Mouse (Mus musculus) G1E (cell line): ENCODE results near the gene Tbc1d10b. TPM values are rescaled to one million over a fixed set of nuclear protein-coding genes. Genes with fewer than 3 reads are reported as not detected.

Experiments used
- ATAC-seq: 2 replicates; pipeline ENCODE4 v1.8.0; 2016; ENCODE audit warnings: mild to moderate bottlenecking; ENCODE audit not compliant: insufficient number of reproducible peaks, poor library complexity, low FRiP score, severe bottlenecking; ENCODE audit errors: extremely low read depth
- DNase-seq: peaks from one replicate; pipeline ENCODE4 v3.0.0; 2012; ENCODE audit warnings: low spot score
- H3K27me3 ChIP-seq: 2 replicates; pipeline ENCODE4 v1.6.1; 2012; ENCODE audit warnings: mild to moderate bottlenecking, low read length, inconsistent platforms; ENCODE audit not compliant: insufficient read depth
- H3K36me3 ChIP-seq: replicated peaks from 2 replicates; pipeline ENCODE3; 2012; ENCODE audit warnings: mild to moderate bottlenecking, inconsistent platforms
- H3K4me1 ChIP-seq: 2 replicates; pipeline ENCODE4 v1.6.1; 2012; ENCODE audit warnings: low read depth, low read length, inconsistent platforms, mixed read lengths; ENCODE audit not compliant: insufficient read depth
- H3K4me3 ChIP-seq: 2 replicates; pipeline ENCODE4 v1.5.1; 2012; ENCODE audit warnings: low read depth, mild to moderate bottlenecking, inconsistent platforms, low read length, moderate library complexity, mixed read lengths
- H3K9me3 ChIP-seq: replicated peaks from 2 replicates; pipeline ENCODE4 v1.6.1; 2012; ENCODE audit warnings: inconsistent platforms
- CTCF ChIP-seq: IDR thresholded peaks from 2 replicates; pipeline ENCODE4 v1.5.1; 2012; ENCODE audit warnings: low read depth, low read length, inconsistent platforms, mixed read lengths
- GATA1 ChIP-seq: IDR thresholded peaks from 2 replicates; pipeline ENCODE4 v1.6.1; 2012; ENCODE audit warnings: borderline replicate concordance, low read length, inconsistent platforms, mixed read lengths
- GATA2 ChIP-seq: IDR thresholded peaks from 2 replicates; pipeline ENCODE4 v1.6.1; 2012; ENCODE audit warnings: low read depth, low read length, inconsistent platforms, borderline replicate concordance
- POLR2AphosphoS5 ChIP-seq: IDR thresholded peaks from 2 replicates; pipeline ENCODE4 v1.6.1; 2012; ENCODE audit warnings: low read depth, low read length, inconsistent platforms; ENCODE audit not compliant: insufficient replicate concordance
- TAL1 ChIP-seq: conservative IDR thresholded peaks from 2 replicates; pipeline ENCODE4 v1.6.1; 2012; ENCODE audit warnings: low read depth, low read length, inconsistent platforms, mixed read lengths
- polyA plus RNA-seq: library from polyadenylated mRNA; stranded (reverse); fragments of >175 nt; gene quantifications from 2 replicates; pipeline ENCODE4 v1.2.3, GENCODE M21; 2012
- total RNA-seq, 2 experiments: library from RNA; stranded (forward) in 1 of 2; stranded (reverse) in 1 of 2; fragments of 200-1000 nt in 1 of 2; fragments of >200 nt in 1 of 2; fragmentation: Nextera tagmentation in 1 of 2; gene quantifications; 2 replicates each; pipeline ENCODE4 v1.2.3; 2014 to 2017

The Tbc1d10b gene
- total and polyA plus RNA-seq, 3 experiments, result 26.7 to 74.1 (median 40.1) TPM

- Histone ChIP-seq H3K4me3 (peak within 1 kb of the TSS; percentile 76), H3K27me3 (no peaks in the 10 kb centered on the region), H3K36me3 (peaks cover 26% of the 10 kb centered on the region), H3K9me3 (no peaks in the 10 kb centered on the region), H3K4me1 (peaks cover 67% of the 10 kb centered on the region)
- peak; percentile 93 for DNase-seq
- peak; percentile 90 for ATAC-seq
- TF ChIP-seq TAL1, result no peak
- no peak for TF ChIP-seq CTCF
- TF ChIP-seq POLR2AphosphoS5, result no peak
- TF ChIP-seq GATA2, result no peak
- no peak for TF ChIP-seq GATA1
These were observed 528 bp upstream of the Tbc1d10b start, which contains the start of gene Mylpf for GRCm38 (mm10) chr7:127208553-127209438. Gene Mylpf, plus strand, starts transcription at chr7:127208890.

DNA sequence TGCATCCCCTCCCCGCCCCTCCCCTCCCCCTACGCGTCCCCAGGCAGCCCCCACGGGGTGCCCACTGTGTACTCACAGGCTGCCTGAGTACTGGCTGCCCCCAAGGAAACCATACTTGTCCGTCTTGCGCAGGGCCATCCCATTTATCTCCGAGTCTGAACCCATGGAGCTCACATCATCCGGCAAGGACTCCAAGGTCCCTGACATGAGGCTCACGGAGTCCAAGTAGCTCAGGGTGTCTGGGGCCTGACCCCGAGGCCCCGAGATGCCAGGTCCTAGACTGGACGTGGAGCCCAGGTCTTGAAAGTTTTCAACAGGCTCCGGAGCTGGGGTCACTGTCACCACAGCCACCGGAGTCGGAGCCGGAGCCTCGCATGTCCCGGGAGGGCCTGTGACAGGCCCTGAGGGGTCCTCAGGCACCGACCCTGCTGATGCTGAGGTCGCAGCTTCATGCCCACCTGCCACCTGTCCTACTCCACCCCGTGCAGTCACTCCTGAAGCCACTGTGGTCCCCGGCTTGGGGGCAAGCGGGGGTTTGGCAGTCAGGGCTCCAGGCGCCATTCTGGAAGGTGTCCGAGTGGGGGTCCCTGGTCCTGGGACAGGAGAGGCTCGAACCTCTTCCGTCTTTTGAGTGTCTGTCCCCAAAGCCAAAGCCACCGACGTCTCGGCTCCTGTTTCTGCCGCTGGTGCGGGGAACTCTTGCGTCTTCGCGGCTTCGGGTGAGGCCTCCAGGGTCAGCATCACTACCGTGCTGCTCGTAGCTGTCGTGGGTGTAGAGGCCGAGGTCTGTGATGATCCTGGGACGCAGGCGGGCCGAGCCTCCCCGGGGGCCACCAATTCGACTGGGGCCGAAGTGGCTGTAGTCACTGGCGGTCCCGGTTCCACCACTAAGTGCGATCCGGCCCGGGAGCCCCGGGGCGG, 634 bp downstream of the Tbc1d10b start:
- H3K4me1 ChIP-seq, result peaks cover 65% of the 10 kb centered on the region
- no peak for DNase-seq
- no peaks in the 10 kb centered on the region for H3K9me3 ChIP-seq
- TF ChIP-seq GATA1 (no peak), TAL1 (no peak), CTCF (no peak), POLR2AphosphoS5 (no peak), GATA2 (no peak)
- peak overlapping the region; percentile 76 for H3K4me3 ChIP-seq
- no peak for ATAC-seq
- no peaks in the 10 kb centered on the region for H3K27me3 ChIP-seq
- H3K36me3 ChIP-seq, result peaks cover 33% of the 10 kb centered on the region

- peak overlapping the region; percentile 76 for H3K4me3 ChIP-seq
- peaks cover 44% of the 10 kb centered on the region for H3K36me3 ChIP-seq
- no peak for DNase-seq
- H3K27me3 ChIP-seq, result no peaks in the 10 kb centered on the region
- no peak for TF ChIP-seq TAL1
- no peak for TF ChIP-seq POLR2AphosphoS5
- no peak for TF ChIP-seq CTCF
- TF ChIP-seq GATA2, result no peak
- no peak for TF ChIP-seq GATA1
- H3K4me1 ChIP-seq, result peaks cover 63% of the 10 kb centered on the region
- H3K9me3 ChIP-seq, result no peaks in the 10 kb centered on the region
- ATAC-seq, result no peak
These were observed 1.7 kb downstream of the Tbc1d10b start for GRCm38 (mm10) chr7:127206606-127207005.

DNA sequence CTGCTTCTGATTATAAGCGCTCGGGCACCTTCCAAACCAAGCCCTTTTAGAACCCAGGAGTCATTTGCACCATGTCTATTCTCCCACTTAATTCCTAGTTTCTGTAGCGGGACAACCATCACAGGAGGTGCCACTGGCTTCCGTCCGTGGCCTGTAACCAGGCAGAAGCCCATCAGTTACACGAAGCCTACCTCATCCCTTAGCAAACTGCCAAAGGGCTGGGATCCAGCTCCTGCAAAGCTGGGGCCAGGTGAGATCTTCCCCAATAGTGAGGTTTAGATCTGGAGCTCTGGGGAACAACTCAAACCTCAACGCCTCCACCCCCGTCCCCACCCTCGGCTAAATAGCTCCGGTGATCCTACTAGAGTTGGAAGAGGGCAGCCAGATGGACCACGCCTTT, 11.8 kb downstream of the Tbc1d10b start:
- TF ChIP-seq TAL1 (no peak), POLR2AphosphoS5 (no peak), GATA2 (no peak), CTCF (no peak), GATA1 (no peak)
- no peaks in the 10 kb centered on the region for H3K27me3 ChIP-seq
- H3K4me3 ChIP-seq, result peak overlapping the region; percentile 75
- H3K4me1 ChIP-seq, result peaks cover 68% of the 10 kb centered on the region
- peaks cover 87% of the 10 kb centered on the region for H3K36me3 ChIP-seq
- ATAC-seq (no peak), DNase-seq (no peak)
- no peaks in the 10 kb centered on the region for H3K9me3 ChIP-seq

GRCm38 (mm10) chr7:127195544-127196295, 12.5 kb downstream of the Tbc1d10b start, which contains the start of gene Cd2bp2:
Gene Cd2bp2, minus strand, starts transcription at chr7:127196050.
- ATAC-seq (peak; percentile 87), DNase-seq (peak; percentile 89)
- peaks cover 66% of the 10 kb centered on the region for H3K4me1 ChIP-seq
- no peaks in the 10 kb centered on the region for H3K9me3 ChIP-seq
- no peaks in the 10 kb centered on the region for H3K27me3 ChIP-seq
- peaks cover 87% of the 10 kb centered on the region for H3K36me3 ChIP-seq
- TF ChIP-seq GATA2 (no peak), TAL1 (no peak), POLR2AphosphoS5 (no peak; the same call in 1 of the 2 replicates), GATA1 (no peak), CTCF (no peak)
- H3K4me3 ChIP-seq, result peak within 1 kb of the TSS; percentile 75
